Mouse (Mus musculus) kidney, embryonic 14.5 days (tissue): ENCODE data around the gene Itih1. TPM values are rescaled to one million over a fixed set of nuclear protein-coding genes. Genes with fewer than 3 reads are reported as not detected.
A peak's percentile ranks its signal among the peaks of the same experiment; 100 is the strongest.

Experiments used
- ATAC-seq: fragments of 200-750 bp; cut with Nextera tagmentation; 2 replicates; pipeline ENCODE4 v1.8.0; 2017; ENCODE audit warnings: moderate number of reproducible peaks, mild to moderate bottlenecking, moderate TSS enrichment, moderate library complexity; ENCODE audit not compliant: low FRiP score, low TSS enrichment
- H3K27ac ChIP-seq: fragments of 300-500 bp; sonication (generic); 2 replicates; pipeline ENCODE4 v1.5.1; 2014; ENCODE audit warnings: low read depth, mild to moderate bottlenecking, low read length, moderate library complexity, mixed read lengths
- H3K27me3 ChIP-seq: fragments of 300-500 bp; sonication (generic); 2 replicates; pipeline ENCODE4 v1.6.1; 2014; ENCODE audit warnings: mild to moderate bottlenecking, low read length; ENCODE audit not compliant: control insufficient read depth, insufficient read depth
- H3K36me3 ChIP-seq: fragments of 300-500 bp; sonication (generic); 2 replicates; pipeline ENCODE4 v1.6.1; 2014; ENCODE audit warnings: low read length, mixed read lengths; ENCODE audit not compliant: control insufficient read depth, insufficient read depth
- H3K4me1 ChIP-seq: fragments of 300-500 bp; sonication (generic); 2 replicates; pipeline ENCODE4 v1.6.1; 2014; ENCODE audit warnings: low read length, mixed read lengths; ENCODE audit not compliant: control insufficient read depth, insufficient read depth
- H3K4me2 ChIP-seq: fragments of 300-500 bp; sonication (generic); replicated peaks from 2 replicates; pipeline ENCODE4 v1.6.1; 2014; ENCODE audit warnings: low read depth, mild to moderate bottlenecking, low read length
- H3K4me3 ChIP-seq: fragments of 300-500 bp; sonication (generic); 2 replicates; pipeline ENCODE4 v1.5.1; 2014; ENCODE audit warnings: mild to moderate bottlenecking, low read length
- H3K9ac ChIP-seq: fragments of 300-500 bp; sonication (generic); 2 replicates; pipeline ENCODE4 v1.6.1; 2014; ENCODE audit warnings: low read depth, mild to moderate bottlenecking, low read length, moderate library complexity
- H3K9me3 ChIP-seq: fragments of 300-500 bp; sonication (generic); 2 replicates; pipeline ENCODE4 v1.6.1; 2016; ENCODE audit warnings: low read length; ENCODE audit not compliant: control insufficient read depth
- WGBS: fragments of 180-500 bp; shearing (Covaris S2); extraction: QIAGEN DNeasy Blood & Tissue Kit; methylation state at CpG from one replicate; pipeline ENCODE4 v1.1.7; 2014; 5-methylcytosine and 5-hydroxymethylcytosine counted together
- polyA plus RNA-seq: library from polyadenylated mRNA; unstranded; fragments of >200 nt; fragmentation: Nextera tagmentation; extraction: Ambion mirVana; gene quantifications from 2 replicates; pipeline ENCODE4 v1.2.1, GENCODE M21; 2014

Itih1 gene
- polyA plus RNA-seq, 1 experiment from 2014 or later = 0.08 TPM

GRCm38 (mm10) chr14:30912641-30913040 lies 30.4 kb downstream of the Itih1 start:
- no peak overlapping the region for H3K9ac ChIP-seq
- H3K36me3 ChIP-seq = no peaks in the 10 kb centered on the region
- 80% methylated on average over 8 of the region's 8 CpGs for WGBS
- no peak for ATAC-seq
- no peak overlapping the region for H3K4me2 ChIP-seq
- H3K4me1 ChIP-seq = no peaks in the 10 kb centered on the region
- H3K4me3 ChIP-seq = no peak overlapping the region
- no peaks in the 10 kb centered on the region for H3K9me3 ChIP-seq
- no peak overlapping the region for H3K27ac ChIP-seq
- no peaks in the 10 kb centered on the region for H3K27me3 ChIP-seq

GRCm38 (mm10) chr14:30911141-30911540 lies 31.9 kb downstream of the Itih1 start:
- Histone ChIP-seq H3K4me1 (no peaks in the 10 kb centered on the region), H3K4me2 (no peak overlapping the region), H3K27ac (no peak overlapping the region), H3K27me3 (no peaks in the 10 kb centered on the region), H3K36me3 (no peaks in the 10 kb centered on the region), H3K4me3 (no peak overlapping the region), H3K9ac (no peak overlapping the region), H3K9me3 (no peaks in the 10 kb centered on the region)
- 92% methylated on average over 8 of the region's 8 CpGs for WGBS
- ATAC-seq = no peak

- WGBS = 63% methylated on average over 3 of the region's 3 CpGs
- no peaks in the 10 kb centered on the region for H3K36me3 ChIP-seq
- H3K27ac ChIP-seq = no peak overlapping the region
- no peak overlapping the region for H3K9ac ChIP-seq
- ATAC-seq = no peak
- H3K4me2 ChIP-seq = no peak overlapping the region
- no peaks in the 10 kb centered on the region for H3K4me1 ChIP-seq
- no peaks in the 10 kb centered on the region for H3K27me3 ChIP-seq
- no peaks in the 10 kb centered on the region for H3K9me3 ChIP-seq
- no peak overlapping the region for H3K4me3 ChIP-seq
Observed at GRCm38 (mm10) chr14:30907814-30908265, 35.2 kb downstream of the Itih1 start.

- Histone ChIP-seq H3K9me3 (no peaks in the 10 kb centered on the region), H3K9ac (no peak overlapping the region), H3K4me3 (no peak overlapping the region), H3K36me3 (no peaks in the 10 kb centered on the region), H3K27me3 (no peaks in the 10 kb centered on the region), H3K27ac (no peak overlapping the region), H3K4me2 (no peak overlapping the region), H3K4me1 (no peaks in the 10 kb centered on the region)
- 89% methylated on average over 6 of the region's 6 CpGs for WGBS
- ATAC-seq = no peak
Observed at GRCm38 (mm10) chr14:30906001-30906400, 37.1 kb downstream of the Itih1 start.

GRCm38 (mm10) chr14:30904307-30904706 lies 38.8 kb downstream of the Itih1 start:
- no peak overlapping the region for H3K27ac ChIP-seq
- H3K9me3 ChIP-seq = no peaks in the 10 kb centered on the region
- H3K36me3 ChIP-seq = no peaks in the 10 kb centered on the region
- H3K9ac ChIP-seq = no peak overlapping the region
- no peak for ATAC-seq
- H3K4me2 ChIP-seq = no peak overlapping the region
- no peaks in the 10 kb centered on the region for H3K4me1 ChIP-seq
- WGBS = 85% methylated on average over 8 of the region's 8 CpGs
- no peak overlapping the region for H3K4me3 ChIP-seq
- no peaks in the 10 kb centered on the region for H3K27me3 ChIP-seq

- Histone ChIP-seq H3K9ac (no peak overlapping the region), H3K4me1 (no peaks in the 10 kb centered on the region), H3K9me3 (no peaks in the 10 kb centered on the region), H3K4me3 (no peak overlapping the region), H3K27me3 (no peaks in the 10 kb centered on the region), H3K27ac (no peak overlapping the region), H3K36me3 (no peaks in the 10 kb centered on the region), H3K4me2 (no peak overlapping the region)
- ATAC-seq = no peak
- 66% methylated on average over 3 of the region's 3 CpGs for WGBS
Observed at GRCm38 (mm10) chr14:30903036-30903435, 40.1 kb downstream of the Itih1 start.

GRCm38 (mm10) chr14:30902628-30903027 lies 40.5 kb downstream of the Itih1 start:
- Histone ChIP-seq H3K9me3 (no peaks in the 10 kb centered on the region), H3K4me1 (no peaks in the 10 kb centered on the region), H3K9ac (no peak overlapping the region), H3K4me3 (no peak overlapping the region), H3K27ac (no peak overlapping the region), H3K4me2 (no peak overlapping the region), H3K36me3 (no peaks in the 10 kb centered on the region), H3K27me3 (no peaks in the 10 kb centered on the region)
- no peak for ATAC-seq
- WGBS = 89% methylated on average over 5 of the region's 5 CpGs

- Histone ChIP-seq H3K36me3 (no peaks in the 10 kb centered on the region), H3K9ac (no peak overlapping the region), H3K4me2 (no peak overlapping the region), H3K9me3 (no peaks in the 10 kb centered on the region), H3K4me1 (no peaks in the 10 kb centered on the region), H3K4me3 (no peak overlapping the region), H3K27me3 (no peaks in the 10 kb centered on the region), H3K27ac (no peak overlapping the region)
- WGBS = 74% methylated on average over 3 of the region's 3 CpGs
- no peak for ATAC-seq
Observed at GRCm38 (mm10) chr14:30899972-30900371, 43.1 kb downstream of the Itih1 start.

GRCm38 (mm10) chr14:30888271-30888732 lies 54.8 kb downstream of the Itih1 start:
- H3K4me3 ChIP-seq = no peak overlapping the region
- no peaks in the 10 kb centered on the region for H3K36me3 ChIP-seq
- 0 out of 2 replicates have a peak, but pooled peaks cover 5% of the 10 kb centered on the region for H3K4me1 ChIP-seq
- H3K4me2 ChIP-seq = peak overlapping the region; percentile 15; the same call in 1 of the 2 replicates
- H3K9me3 ChIP-seq = no peaks in the 10 kb centered on the region
- H3K27me3 ChIP-seq = no peaks in the 10 kb centered on the region
- no peak overlapping the region for H3K9ac ChIP-seq
- ATAC-seq = peak; percentile 61; the same call in 1 of the 2 replicates
- WGBS = 16% methylated on average over 9 of the region's 9 CpGs
- H3K27ac ChIP-seq = no peak overlapping the region
